Mouse (Mus musculus) kidney, adult 2 months (tissue): ENCODE results near the gene Gtf3a.

Experiments used
- CTCF ChIP-seq: fragments of 200-500 bp; conservative IDR thresholded peaks from 2 replicates; pipeline ENCODE4 v1.5.1; 2011; ENCODE audit warnings: low read depth, mild to moderate bottlenecking, control low read depth, low read length, moderate library complexity, mixed read lengths; ENCODE audit not compliant: insufficient read depth, insufficient read length
- POLR2A ChIP-seq: fragments of 200-500 bp; IDR thresholded peaks from one replicate; pipeline ENCODE4 v1.6.1; 2011; ENCODE audit warnings: low read depth, low read length, control low read depth

GRCm38 (mm10) chr5:146947497-146947896 is 960 bp upstream of the Gtf3a start:
- no peak for TF ChIP-seq CTCF
- no peak for TF ChIP-seq POLR2A
